Mouse (Mus musculus) ES-CJ7 (cell line): ENCODE results near the gene Rft1.
A peak's percentile ranks its signal among the peaks of the same experiment; 100 is the strongest.

Experiments used
- DNase-seq: peaks from one replicate; pipeline ENCODE4 v3.0.0; 2011; ENCODE audit warnings: low read depth, low spot score

The Rft1 gene

GRCm38 (mm10) chr14:30630811-30631576 lies 23.2 kb upstream of the Rft1 start:
- DNase-seq, result no peak

DNA sequence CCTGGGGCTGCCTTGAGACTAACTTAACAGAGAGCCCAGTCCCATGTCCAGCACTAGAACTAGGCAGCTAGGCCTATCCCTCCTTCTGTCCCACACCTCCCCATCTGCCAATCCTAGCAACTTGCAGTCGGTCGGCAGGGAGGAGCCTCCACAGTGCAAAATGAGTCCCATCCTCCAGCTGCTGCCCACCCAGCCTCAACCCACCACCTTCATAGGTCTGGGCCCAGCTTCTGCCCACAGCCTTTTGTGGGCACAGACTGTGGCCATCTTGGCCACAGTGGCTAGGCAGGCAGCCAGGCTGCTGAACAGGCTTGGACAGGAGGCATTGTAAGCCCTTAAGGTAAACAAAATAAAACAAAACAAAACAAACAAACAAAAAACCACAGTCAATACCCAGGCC lies 22.3 kb upstream of the Rft1 start:
- DNase-seq, result no peak

GRCm38 (mm10) chr14:30633708-30634107 lies 20.5 kb upstream of the Rft1 start:
- no peak for DNase-seq

- DNase-seq, result no peak
These were observed 19.7 kb upstream of the Rft1 start for GRCm38 (mm10) chr14:30634418-30634817.

- no peak for DNase-seq
These were observed 18.8 kb upstream of the Rft1 start for GRCm38 (mm10) chr14:30635219-30635910.

- DNase-seq, result no peak
These were observed 17.7 kb upstream of the Rft1 start for GRCm38 (mm10) chr14:30636499-30636898.

- DNase-seq, result peak; percentile 35
These were observed 17.1 kb upstream of the Rft1 start for GRCm38 (mm10) chr14:30637087-30637486.

- no peak for DNase-seq
These were observed 16.2 kb upstream of the Rft1 start for GRCm38 (mm10) chr14:30638009-30638408.

- no peak for DNase-seq
These were observed 15.5 kb upstream of the Rft1 start for GRCm38 (mm10) chr14:30638686-30639085.

DNA sequence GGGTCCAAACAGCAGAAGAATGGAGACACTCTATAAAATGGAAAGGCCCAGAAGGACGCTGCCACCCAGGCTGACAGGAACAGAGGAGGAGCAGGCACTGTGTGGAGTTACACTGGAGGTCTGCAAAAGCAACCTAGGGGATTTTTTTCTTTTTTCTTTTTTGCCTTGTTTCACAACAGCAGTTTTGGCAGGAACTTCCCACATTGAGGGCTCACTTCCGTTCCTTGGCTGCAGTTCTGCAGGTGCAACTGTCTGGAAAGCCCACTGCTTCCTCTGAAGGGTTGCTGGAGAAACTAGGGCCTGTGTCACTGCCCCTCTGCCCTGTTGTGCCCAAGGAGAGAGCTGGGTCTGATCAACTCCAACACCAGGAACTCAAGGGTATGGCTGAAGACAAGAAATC lies 12.4 kb upstream of the Rft1 start:
- DNase-seq, result no peak

GRCm38 (mm10) chr14:30644026-30644425 lies 10.1 kb upstream of the Rft1 start:
- DNase-seq, result no peak

DNA sequence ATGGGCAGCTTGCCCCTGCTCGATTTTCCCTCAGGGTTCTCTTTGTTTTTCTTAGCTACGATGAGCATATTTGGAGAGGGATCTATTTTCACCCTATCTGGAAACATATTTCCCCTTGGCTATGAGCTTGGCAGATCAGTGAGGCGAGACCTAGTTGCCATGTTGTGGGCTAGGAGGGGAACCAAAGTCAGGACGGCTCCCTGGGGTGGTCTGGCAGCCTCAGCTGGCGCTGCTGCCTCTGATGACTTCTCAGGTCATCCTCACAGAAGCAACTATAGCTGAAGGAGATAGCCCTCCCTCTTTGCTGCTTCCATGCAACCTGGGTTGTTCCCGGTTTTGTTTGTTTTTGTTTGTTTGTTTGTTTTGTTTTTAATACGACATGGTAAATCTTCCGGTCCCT lies 9.1 kb upstream of the Rft1 start:
- DNase-seq, result no peak

GRCm38 (mm10) chr14:30646486-30646885 lies 7.7 kb upstream of the Rft1 start:
- DNase-seq, result no peak

DNA sequence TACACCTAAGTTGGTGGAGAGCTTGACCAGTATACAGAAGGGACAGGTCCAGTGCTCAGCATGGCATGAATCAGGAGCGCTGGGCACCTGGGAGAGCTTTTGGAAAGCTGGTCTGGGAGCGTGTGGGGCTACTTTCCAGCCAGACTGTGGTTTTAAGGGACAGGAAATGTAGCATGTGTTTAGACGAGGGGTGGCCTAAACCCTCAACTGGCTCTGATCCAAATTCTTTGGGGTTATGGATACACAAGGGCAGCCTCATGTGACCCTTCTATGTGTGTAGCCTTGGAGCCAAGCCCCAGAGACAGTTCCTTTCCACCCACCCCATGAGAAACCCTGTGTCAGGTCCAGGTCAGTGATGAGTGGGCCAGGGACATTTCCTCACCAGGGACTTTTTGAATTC lies 5.7 kb upstream of the Rft1 start:
- no peak for DNase-seq

- DNase-seq, result no peak
These were observed 4.4 kb upstream of the Rft1 start for GRCm38 (mm10) chr14:30649745-30650144.

DNA sequence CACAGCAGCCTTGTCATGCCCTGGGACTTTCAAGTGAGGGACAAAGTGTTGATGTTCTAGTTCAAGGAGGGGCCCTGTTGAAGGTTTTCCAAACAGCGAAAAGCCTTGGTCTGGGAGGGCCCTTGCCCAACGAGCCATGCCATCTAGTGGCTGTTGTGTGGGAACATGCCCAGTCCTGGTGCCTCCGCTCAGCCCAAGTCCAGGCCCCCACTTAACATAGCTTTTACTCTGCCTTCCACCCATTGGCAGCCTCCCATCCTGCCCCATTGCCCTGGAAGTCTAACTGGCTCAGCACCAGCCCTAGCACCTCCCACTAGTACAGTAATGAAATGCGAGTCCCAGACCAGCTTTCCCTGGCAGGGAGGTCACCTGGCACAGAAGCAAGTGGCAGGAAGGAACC lies 3.2 kb upstream of the Rft1 start:
- no peak for DNase-seq

GRCm38 (mm10) chr14:30654691-30655228 lies 600 bp downstream of the Rft1 start:
- peak; percentile 19 for DNase-seq

DNA sequence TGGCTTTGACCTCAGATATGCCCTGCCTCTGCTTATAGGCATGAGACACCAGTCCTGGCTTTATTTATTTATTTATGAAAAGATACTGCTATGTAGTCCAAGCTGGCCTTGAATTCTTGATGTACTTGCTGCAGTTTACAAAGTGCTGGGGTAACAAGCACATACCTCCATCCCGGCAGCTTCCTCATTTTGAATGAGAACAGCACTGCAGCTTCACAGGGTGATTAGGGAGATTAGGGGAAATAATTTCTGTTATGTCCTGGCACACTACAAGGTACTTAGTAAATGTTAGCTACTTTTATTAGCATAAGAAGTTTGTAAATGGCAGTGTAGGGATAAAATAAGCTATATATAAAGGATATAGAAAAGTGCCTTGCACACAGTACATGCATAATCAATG lies 1.4 kb downstream of the Rft1 start:
- no peak for DNase-seq

GRCm38 (mm10) chr14:30666061-30666460 lies 11.9 kb downstream of the Rft1 start:
- DNase-seq, result no peak

DNA sequence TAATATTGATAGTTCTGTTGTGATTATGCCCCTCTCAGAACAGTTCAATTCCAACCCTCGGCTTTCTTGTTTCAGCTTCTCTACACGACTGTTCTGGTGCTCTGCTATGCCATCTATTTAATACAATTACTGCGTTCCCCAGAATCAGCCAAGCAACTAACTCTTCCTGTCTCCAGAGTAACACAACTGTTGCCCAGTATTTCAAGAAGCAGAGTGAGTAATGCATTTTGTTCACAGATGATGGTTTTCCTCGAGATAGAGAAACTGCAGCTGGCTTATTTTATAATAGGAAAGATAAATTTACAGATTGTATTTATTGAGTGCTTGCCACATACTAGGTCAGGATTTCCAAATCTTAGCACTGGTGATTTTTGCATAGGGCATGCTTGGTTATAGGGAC lies 12.4 kb downstream of the Rft1 start:
- no peak for DNase-seq

GRCm38 (mm10) chr14:30670161-30670560 lies 16.0 kb downstream of the Rft1 start:
- DNase-seq, result no peak

GRCm38 (mm10) chr14:30671095-30671985 lies 17.2 kb downstream of the Rft1 start:
- no peak for DNase-seq
